Mouse (Mus musculus) MEL (cell line): ENCODE measurements around the gene Gh. TPM values are rescaled to one million over a fixed set of nuclear protein-coding genes. Genes with fewer than 3 reads are reported as not detected.

Source experiments
- DNase-seq: peaks from one replicate; pipeline ENCODE4 v3.0.0; 2011; ENCODE audit warnings: low read depth, low spot score
- H3K27ac ChIP-seq: 2 replicates; pipeline ENCODE4 v1.5.1; 2012; ENCODE audit warnings: low read depth, mild to moderate bottlenecking, control low read depth, low read length, moderate library complexity; ENCODE audit not compliant: control insufficient read depth
- H3K27me3 ChIP-seq, 2 experiments: fragments of 150-350 bp in 1 of 2; sonication (generic) in 1 of 2; 2 replicates each; pipeline ENCODE4 v1.6.1; 2012; ENCODE audit warnings: low read length in 2 of 2, mild to moderate bottlenecking in 2 of 2, improper control_type of control experiment in 1 of 2, moderate library complexity in 1 of 2; ENCODE audit not compliant: insufficient read depth in 2 of 2, control insufficient read depth in 1 of 2
- H3K36me3 ChIP-seq, 2 experiments: 2 replicates each; pipeline ENCODE4 v1.6.1; 2012 to 2014; ENCODE audit warnings: low read length in 2 of 2, improper control_type of control experiment in 1 of 2, inconsistent platforms in 1 of 2, mild to moderate bottlenecking in 1 of 2; ENCODE audit not compliant: insufficient read depth in 2 of 2, control insufficient read depth in 1 of 2
- H3K4me1 ChIP-seq, 2 experiments: fragments of 150-350 bp in 1 of 2; sonication (generic) in 1 of 2; 2 replicates each; pipeline ENCODE4 v1.6.1; 2012; ENCODE audit warnings: low read length in 2 of 2, improper control_type of control experiment in 1 of 2, mild to moderate bottlenecking in 1 of 2; ENCODE audit not compliant: insufficient read depth in 2 of 2, control insufficient read depth in 1 of 2
- H3K4me3 ChIP-seq, 2 experiments: fragments of 150-350 bp in 1 of 2; sonication (generic) in 1 of 2; 2 replicates each; pipeline ENCODE4 v1.5.1; 2012; ENCODE audit warnings: low read depth in 2 of 2, low read length in 2 of 2, mild to moderate bottlenecking in 2 of 2, moderate library complexity in 2 of 2, control low read depth in 1 of 2, improper control_type of control experiment in 1 of 2; ENCODE audit not compliant: control insufficient read depth in 1 of 2, insufficient read depth in 1 of 2
- H3K79me2 ChIP-seq: 2 replicates; pipeline ENCODE4 v1.6.1; 2012; ENCODE audit warnings: mild to moderate bottlenecking, low read length, moderate library complexity; ENCODE audit not compliant: control insufficient read depth, poor library complexity, insufficient read depth
- H3K9ac ChIP-seq: 2 replicates; pipeline ENCODE4 v1.6.1; 2012; ENCODE audit warnings: low read depth, mild to moderate bottlenecking, control low read depth, low read length, moderate library complexity; ENCODE audit not compliant: control insufficient read depth, poor library complexity, severe bottlenecking
- H3K9me3 ChIP-seq: fragments of 150-350 bp; sonication (generic); replicated peaks from 2 replicates; pipeline ENCODE4 v1.6.1; 2012; ENCODE audit warnings: mild to moderate bottlenecking, low read length, improper control_type of control experiment, moderate library complexity; ENCODE audit not compliant: insufficient read depth
- CHD1 ChIP-seq: IDR thresholded peaks from 2 replicates; pipeline ENCODE4 v1.6.1; 2012; ENCODE audit warnings: low read depth, mild to moderate bottlenecking, inconsistent platforms, low read length, improper control_type of control experiment
- CHD2 ChIP-seq: IDR thresholded peaks from 2 replicates; pipeline ENCODE4 v1.6.1; 2011; ENCODE audit warnings: low read length, improper control_type of control experiment
- CTCF ChIP-seq, 3 experiments: IDR thresholded peaks in 2 of 3; conservative IDR thresholded peaks in 1 of 3; 2 replicates each; pipeline ENCODE4 v1.5.1; 2011 to 2012; ENCODE audit warnings: low read length in 3 of 3, low read depth in 2 of 3, mild to moderate bottlenecking in 2 of 3, improper control_type of control experiment in 1 of 3, inconsistent platforms in 1 of 3, mixed read lengths in 1 of 3, moderate library complexity in 1 of 3; ENCODE audit not compliant: control insufficient read depth in 1 of 3, insufficient read depth in 1 of 3, poor library complexity in 1 of 3, severe bottlenecking in 1 of 3
- E2F4 ChIP-seq: IDR thresholded peaks from 2 replicates; pipeline ENCODE4 v1.6.1; 2011; ENCODE audit warnings: low read depth, low read length, improper control_type of control experiment, borderline replicate concordance
- ELF1 ChIP-seq: IDR thresholded peaks from 2 replicates; pipeline ENCODE4 v1.6.1; 2014; ENCODE audit warnings: low read depth, mild to moderate bottlenecking, inconsistent platforms, low read length, improper control_type of control experiment, moderate library complexity
- EP300 ChIP-seq, 2 experiments: IDR thresholded peaks; 2 replicates each; pipeline ENCODE4 v1.6.1; 2011; ENCODE audit warnings: improper control_type of control experiment in 2 of 2, low read length in 2 of 2, low read depth in 1 of 2, mild to moderate bottlenecking in 1 of 2
- GABPA ChIP-seq: IDR thresholded peaks from 2 replicates; pipeline ENCODE4 v1.6.1; 2012; ENCODE audit warnings: low read depth, mild to moderate bottlenecking, inconsistent platforms, low read length, improper control_type of control experiment, moderate library complexity
- KAT2A ChIP-seq: conservative IDR thresholded peaks from 2 replicates; pipeline ENCODE4 v1.6.1; 2012; ENCODE audit warnings: low read depth, low read length, improper control_type of control experiment, inconsistent platforms
- MAZ ChIP-seq: IDR thresholded peaks from 2 replicates; pipeline ENCODE4 v1.6.1; 2012; ENCODE audit warnings: low read depth, mild to moderate bottlenecking, inconsistent platforms, low read length, improper control_type of control experiment
- MEF2A ChIP-seq: IDR thresholded peaks from 2 replicates; pipeline ENCODE4 v1.6.1; 2014; ENCODE audit warnings: low read depth, mild to moderate bottlenecking, inconsistent platforms, low read length, improper control_type of control experiment; ENCODE audit not compliant: poor library complexity, insufficient replicate concordance, severe bottlenecking; ENCODE audit errors: extremely low read depth
- MYB ChIP-seq: IDR thresholded peaks from 2 replicates; pipeline ENCODE4 v1.6.1; 2011; ENCODE audit warnings: mild to moderate bottlenecking, low read depth, low read length, improper control_type of control experiment
- NELFE ChIP-seq: IDR thresholded peaks from 2 replicates; pipeline ENCODE4 v1.6.1; 2011; ENCODE audit warnings: low read depth, low read length, improper control_type of control experiment
- NRF1 ChIP-seq: IDR thresholded peaks from 2 replicates; pipeline ENCODE4 v1.6.1; 2014; ENCODE audit warnings: low read depth, mild to moderate bottlenecking, inconsistent platforms, low read length, improper control_type of control experiment, moderate library complexity; ENCODE audit not compliant: poor library complexity, insufficient read depth, severe bottlenecking
- POLR2AphosphoS2 ChIP-seq: IDR thresholded peaks from 2 replicates; pipeline ENCODE4 v1.6.1; 2011; ENCODE audit warnings: low read length, improper control_type of control experiment
- POLR2AphosphoS5 ChIP-seq: IDR thresholded peaks from 2 replicates; pipeline ENCODE4 v1.6.1; 2012; ENCODE audit warnings: low read depth, borderline replicate concordance, mild to moderate bottlenecking, inconsistent platforms, low read length, moderate library complexity, mixed read lengths
- RAD21 ChIP-seq: IDR thresholded peaks from 2 replicates; pipeline ENCODE4 v1.6.1; 2011; ENCODE audit warnings: mild to moderate bottlenecking, low read depth, low read length, improper control_type of control experiment
- SIN3A ChIP-seq: IDR thresholded peaks from 2 replicates; pipeline ENCODE4 v1.6.1; 2012; ENCODE audit warnings: low read length, improper control_type of control experiment, inconsistent platforms
- SMC3 ChIP-seq: IDR thresholded peaks from 2 replicates; pipeline ENCODE4 v1.6.1; 2011; ENCODE audit warnings: low read depth, low read length, improper control_type of control experiment
- USF1 ChIP-seq: IDR thresholded peaks from 2 replicates; pipeline ENCODE4 v1.6.1; 2014; ENCODE audit warnings: low read depth, mild to moderate bottlenecking, inconsistent platforms, low read length, improper control_type of control experiment, moderate library complexity
- USF2 ChIP-seq, 2 experiments: IDR thresholded peaks; 2 replicates each; pipeline ENCODE4 v1.6.1; 2011 to 2012; ENCODE audit warnings: improper control_type of control experiment in 2 of 2, low read length in 2 of 2, borderline replicate concordance in 1 of 2, inconsistent platforms in 1 of 2, low read depth in 1 of 2, mild to moderate bottlenecking in 1 of 2; ENCODE audit not compliant: insufficient read depth in 1 of 2
- ZMIZ1 ChIP-seq: IDR thresholded peaks from 2 replicates; pipeline ENCODE4 v1.6.1; 2012; ENCODE audit warnings: low read depth, mild to moderate bottlenecking, inconsistent platforms, low read length, improper control_type of control experiment, moderate library complexity
- polyA plus RNA-seq, 2 experiments: library from polyadenylated mRNA; stranded (reverse) in 1 of 2; unstranded in 1 of 2; fragments of >175 nt in 1 of 2; fragments of >200 nt in 1 of 2; gene quantifications; 2 replicates each; pipeline versions ENCODE4 v1.2.1 to v1.2.4; 2012; ENCODE audit warnings: low replicate concordance in 2 of 2, low read depth in 1 of 2; ENCODE audit not compliant: insufficient read length in 2 of 2, insufficient read depth in 1 of 2, missing spikeins in 1 of 2
- total RNA-seq: library from RNA; depleted of rRNA; stranded (reverse); fragments of 300-350 nt; gene quantifications from 2 replicates; pipeline ENCODE4 v1.2.3, GENCODE M21; 2012

Gh gene
- total and polyA plus RNA-seq, 3 experiments = 0.08 TPM; not detected in 2

GRCm38 (mm10) chr11:106334066-106334465 lies 32.4 kb upstream of the Gh start:
- no peak for DNase-seq
- TF ChIP-seq EP300 (IDR thresholded peaks at IDR 0.05; ENCODE audit: low read depth in 1 of 2, low read length in 2 of 2) (no peak), POLR2AphosphoS5 (no peak), NELFE (no peak), RAD21 (no peak), E2F4 (no peak), MEF2A (no peak), ZMIZ1 (no peak), MYB (no peak)
- TF ChIP-seq, all 39 proteins: peak for 0
- H3K9ac ChIP-seq = no peak overlapping the region
- H3K36me3 ChIP-seq = no peaks in the 10 kb centered on the region
- H3K4me3 ChIP-seq = no peak overlapping the region
- H3K4me1 ChIP-seq = peaks cover 0 to 3% of the 10 kb centered on the region in 2 experiments; a peak in 1 of 4 replicates
- H3K79me2 ChIP-seq = no peaks in the 10 kb centered on the region
- H3K27ac ChIP-seq = no peak overlapping the region
- H3K9me3 ChIP-seq = no peaks in the 10 kb centered on the region
- H3K27me3 ChIP-seq = peaks cover 0 to 7% of the 10 kb centered on the region in 2 experiments; a peak in 2 of 4 replicates

GRCm38 (mm10) chr11:106332458-106332857 lies 30.8 kb upstream of the Gh start:
- H3K79me2 ChIP-seq = no peaks in the 10 kb centered on the region
- no peak overlapping the region for H3K27ac ChIP-seq
- H3K4me1 ChIP-seq = peaks cover 0 to 8% of the 10 kb centered on the region in 2 experiments; a peak in 1 of 4 replicates
- no peak overlapping the region for H3K9ac ChIP-seq
- no peaks in the 10 kb centered on the region for H3K9me3 ChIP-seq
- H3K27me3 ChIP-seq = peaks cover 0 to 4% of the 10 kb centered on the region in 2 experiments; a peak in 2 of 4 replicates
- no peak for DNase-seq
- no peak overlapping the region for H3K4me3 ChIP-seq
- TF ChIP-seq CHD1 (no peak), CTCF (IDR thresholded peaks at IDR 0.05 in 2 of 3, conservative IDR thresholded peaks at IDR 0.05 in 1 of 3; ENCODE audit: control insufficient read depth in 1 of 3, insufficient read depth in 1 of 3, low read depth in 2 of 3, low read length in 3 of 3, poor library complexity in 1 of 3, severe bottlenecking in 1 of 3) (no peak), CHD2 (no peak), MAZ (no peak), POLR2AphosphoS2 (no peak), SMC3 (no peak), USF1 (no peak), SIN3A (no peak), USF2 (IDR thresholded peaks at IDR 0.05; ENCODE audit: borderline replicate concordance in 1 of 2, insufficient read depth in 1 of 2, low read depth in 1 of 2, low read length in 2 of 2) (no peak), KAT2A (no peak), NRF1 (no peak), ELF1 (no peak), GABPA (no peak)
- H3K36me3 ChIP-seq = no peaks in the 10 kb centered on the region
